Mouse (Mus musculus) embryo, embryonic 11.5 days (tissue): ENCODE data around the gene Psen2.

ENCODE experiments used
- DNase-seq: peaks from one replicate; pipeline ENCODE4 v3.0.0-alpha.2; 2012; ENCODE audit warnings: low read depth, low spot score

Gene Psen2

DNA sequence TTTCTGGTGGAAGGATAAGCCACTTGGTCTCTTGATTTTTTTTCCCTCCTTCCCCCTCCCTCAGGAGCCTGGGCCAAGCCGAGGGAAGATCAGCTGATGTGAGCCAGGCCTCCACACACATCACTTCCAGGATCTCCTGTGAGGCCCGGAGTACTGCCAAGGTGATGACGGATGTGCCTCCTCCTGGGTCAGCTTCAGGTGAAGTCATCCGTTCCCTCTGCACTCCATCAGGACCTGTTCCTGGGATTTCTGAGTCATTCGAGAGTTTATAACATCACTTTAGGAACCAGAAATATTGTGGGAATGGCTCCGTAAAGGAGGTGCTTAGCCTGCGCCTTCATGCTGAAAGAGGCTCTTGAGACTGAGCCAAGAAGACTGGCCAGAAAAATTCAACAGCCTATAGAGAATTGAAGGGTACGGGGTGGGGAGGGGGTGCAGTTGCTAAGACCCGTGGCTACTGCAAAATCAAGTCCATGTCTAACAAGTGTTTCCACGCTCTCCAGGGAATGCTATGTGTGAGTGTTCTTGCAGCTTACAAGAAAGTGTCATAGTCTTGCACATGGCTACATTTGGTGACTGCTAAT is 11.6 kb upstream of the Psen2 start:
- no peak for DNase-seq

GRCm38 (mm10) chr1:180269033-180269432 is 5.8 kb upstream of the Psen2 start:
- no peak for DNase-seq

- peak; percentile 84 for DNase-seq
Measured at GRCm38 (mm10) chr1:180268249-180269031, 5.2 kb upstream of the Psen2 start.

DNA sequence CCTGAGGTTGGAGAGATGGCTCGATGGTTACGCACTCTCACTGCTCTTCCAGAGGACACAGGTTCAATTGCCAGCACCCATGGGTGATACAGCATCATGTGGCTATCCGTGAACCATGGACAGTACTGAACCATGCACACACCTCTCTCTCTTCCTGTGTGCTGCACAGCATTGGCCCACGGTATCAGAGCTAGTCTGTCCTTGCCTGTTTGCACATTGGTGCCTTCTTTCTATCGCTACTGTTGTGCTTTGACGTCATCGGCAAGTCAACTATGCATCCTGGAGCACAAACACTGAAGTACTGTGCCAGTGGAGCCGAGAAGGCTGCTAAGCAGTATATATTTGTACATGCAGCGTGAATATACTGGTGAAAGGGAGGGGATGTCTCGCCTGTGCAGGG is 3.9 kb upstream of the Psen2 start:
- DNase-seq, result no peak

DNA sequence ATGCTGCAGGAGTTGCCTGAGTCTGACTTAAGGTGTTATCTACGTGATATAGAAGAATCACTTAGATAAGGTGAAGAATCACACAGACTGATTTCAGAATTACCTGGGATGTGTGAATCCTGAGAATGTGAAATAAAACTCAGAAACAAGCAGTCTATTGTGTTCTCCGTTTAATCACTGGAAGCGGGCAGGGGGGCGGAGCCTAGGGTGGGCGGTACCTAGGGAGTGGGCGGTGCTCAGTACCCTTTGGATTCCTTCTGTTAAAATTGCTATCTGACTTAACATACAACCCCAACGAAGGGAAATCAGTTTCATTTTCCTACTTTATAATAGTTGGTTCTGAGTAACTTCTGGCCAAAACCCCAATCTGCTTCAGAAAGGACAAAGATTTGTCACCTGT is 2.2 kb upstream of the Psen2 start:
- DNase-seq, result no peak

DNA sequence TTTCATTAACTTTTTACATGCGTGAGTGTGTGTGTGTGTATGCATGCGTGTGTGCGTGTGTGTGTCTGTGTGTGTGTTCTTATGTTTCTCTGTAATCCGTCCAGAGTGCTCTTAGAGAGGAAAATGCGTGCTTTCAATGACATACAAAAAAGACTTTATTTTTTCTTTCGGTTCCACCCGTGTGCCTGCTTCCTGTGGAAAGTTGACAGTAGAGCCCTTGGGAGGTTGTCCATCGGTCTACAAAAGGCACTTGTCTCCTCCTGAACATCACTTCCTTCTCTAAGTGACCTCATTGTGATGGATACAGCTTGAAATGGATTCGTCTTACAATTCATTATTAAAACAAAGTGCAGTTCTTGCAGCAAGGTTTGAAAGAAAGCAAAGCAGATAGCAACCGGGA is 1.6 kb upstream of the Psen2 start:
- DNase-seq, result no peak

GRCm38 (mm10) chr1:180264389-180264788 is 1.2 kb upstream of the Psen2 start:
- DNase-seq, result no peak

DNA sequence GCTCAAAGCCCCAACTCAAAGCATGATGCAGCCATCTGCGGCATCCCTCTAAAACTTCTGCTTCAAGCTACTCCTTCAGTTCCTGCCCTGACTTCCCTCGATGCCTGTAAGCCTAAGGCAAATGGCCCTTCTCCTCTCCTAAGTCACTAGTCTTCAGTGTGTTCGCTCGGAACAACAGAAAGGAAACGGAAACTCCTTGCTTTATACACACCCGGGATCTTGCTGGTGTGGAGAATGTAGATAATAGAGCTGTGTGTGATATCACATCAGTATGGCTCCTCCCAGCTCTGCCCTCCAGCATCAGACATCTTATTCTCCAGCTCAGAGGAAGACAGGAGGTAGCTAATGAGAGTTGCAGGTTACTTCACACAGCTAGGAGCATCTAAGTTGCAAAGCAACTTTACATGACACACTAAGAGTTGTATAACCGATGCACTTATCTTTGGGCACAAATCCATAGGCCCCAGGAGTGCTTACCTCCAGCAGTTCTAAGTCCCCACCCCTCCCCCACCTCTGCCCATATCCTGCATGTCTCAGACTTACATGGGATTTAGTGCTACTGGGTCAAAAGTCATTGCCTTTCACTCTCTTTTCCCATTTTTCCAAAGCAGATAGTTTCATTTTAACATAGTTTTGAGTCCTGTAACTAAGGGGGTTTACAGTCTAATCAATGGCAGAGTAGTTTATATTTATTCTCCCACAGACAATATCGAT is 1.2 kb downstream of the Psen2 start:
- no peak for DNase-seq

DNA sequence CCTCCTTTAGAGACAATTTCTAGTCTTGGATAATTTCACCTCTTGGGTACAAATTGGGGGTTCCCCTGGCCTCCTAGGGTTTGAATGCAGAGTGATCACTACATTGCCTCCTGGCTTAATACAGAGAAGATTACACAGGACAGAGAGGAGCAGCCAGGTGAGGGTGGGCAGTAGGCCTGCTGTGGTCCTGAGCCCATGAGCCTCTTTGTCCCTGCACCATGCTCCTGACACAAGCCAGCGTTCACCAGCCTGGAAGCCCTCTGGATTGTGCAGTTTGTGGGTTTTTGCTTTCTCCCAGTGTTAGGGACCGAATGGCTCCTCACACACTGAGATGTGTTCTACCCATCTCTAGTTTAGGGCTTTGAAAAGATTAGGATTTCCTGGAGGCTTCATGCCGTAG is 1.8 kb downstream of the Psen2 start:
- DNase-seq, result no peak

DNA sequence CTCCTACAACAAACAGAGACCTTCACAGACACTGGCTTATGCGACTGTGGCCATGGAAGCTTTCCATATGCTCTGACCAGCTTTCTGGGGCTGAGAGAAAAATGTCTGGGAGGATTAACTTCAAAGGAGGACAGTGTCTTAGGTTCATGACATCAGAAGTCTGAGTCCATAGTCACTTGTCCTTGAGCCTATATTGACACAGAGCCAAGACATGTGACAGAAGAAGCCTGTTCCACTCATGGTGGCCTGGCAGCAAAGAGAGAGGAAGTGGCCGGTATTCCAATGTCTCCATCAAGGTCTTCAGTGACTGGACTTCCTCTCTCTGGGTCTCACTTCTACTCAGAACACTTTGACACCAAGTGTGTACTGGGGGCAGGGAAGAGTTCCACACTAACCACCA is 2.4 kb downstream of the Psen2 start:
- DNase-seq, result no peak

DNA sequence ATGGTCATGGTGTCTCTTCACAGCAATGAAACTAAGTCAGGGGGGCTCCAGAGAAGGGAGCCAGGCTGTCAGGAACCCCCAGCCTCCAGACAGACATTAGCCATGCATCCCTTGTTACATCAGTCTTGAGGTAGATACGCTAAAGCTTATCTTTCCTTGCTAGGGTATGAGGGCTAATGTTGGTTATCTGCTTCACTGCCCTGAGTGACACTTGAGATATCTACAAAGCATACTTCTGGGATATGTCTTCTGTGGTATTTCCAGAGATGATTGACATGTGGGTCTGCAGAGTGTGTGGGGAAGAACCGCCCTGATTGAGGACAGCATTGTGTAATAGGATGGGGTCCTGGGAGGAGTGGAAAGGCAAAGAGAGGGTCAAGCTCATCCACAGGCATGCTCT is 3.5 kb downstream of the Psen2 start:
- no peak for DNase-seq

- no peak for DNase-seq
Measured at GRCm38 (mm10) chr1:180257446-180257845, 5.8 kb downstream of the Psen2 start.

DNA sequence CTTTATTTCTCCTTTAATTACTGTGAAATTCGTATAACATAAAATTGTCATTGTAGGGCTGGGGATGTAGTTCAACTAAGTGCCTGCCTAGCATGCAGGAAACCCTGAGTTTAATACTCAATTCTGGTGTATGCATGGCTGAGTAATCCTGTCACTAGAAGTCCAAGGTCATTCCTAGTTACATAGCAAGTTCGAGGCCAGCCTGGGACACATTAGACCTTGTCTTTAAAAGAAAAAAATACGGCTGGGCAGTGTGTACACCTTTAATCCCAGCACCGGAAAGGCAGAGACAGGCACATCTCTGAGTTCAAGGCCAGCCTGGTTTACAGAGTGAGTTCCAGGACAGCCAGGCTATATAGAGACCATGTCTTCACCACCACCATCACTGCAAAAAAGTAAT is 6.4 kb downstream of the Psen2 start:
- no peak for DNase-seq

DNA sequence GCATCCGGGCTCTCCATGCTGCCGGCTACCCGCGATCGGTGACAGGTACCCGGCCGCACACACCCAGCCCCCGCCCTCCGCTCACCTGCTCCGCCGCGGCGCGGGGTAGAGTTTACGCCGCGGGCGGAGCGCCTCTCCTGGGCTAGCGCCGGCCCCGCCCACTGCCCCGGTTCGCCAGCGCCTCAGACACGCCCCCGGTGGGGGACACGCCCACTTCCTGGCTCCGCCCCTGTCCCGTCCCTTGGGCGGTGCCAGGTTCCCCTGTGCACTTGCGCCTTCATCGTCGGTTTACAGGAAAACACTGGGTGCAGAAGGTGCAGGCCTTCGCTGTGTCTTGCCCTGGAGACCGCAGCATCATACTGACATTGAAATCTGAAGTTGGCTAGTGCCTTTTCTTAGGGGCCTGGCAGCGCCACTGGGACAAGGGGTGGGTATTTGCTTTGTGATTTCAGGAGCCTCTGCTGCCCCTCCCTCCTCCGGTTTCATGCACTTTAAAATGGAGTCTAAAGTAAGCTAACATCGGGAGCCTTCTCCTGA is 7.0 kb downstream of the Psen2 start:
- peak; percentile 89 for DNase-seq

GRCm38 (mm10) chr1:180255294-180256117 is 7.7 kb downstream of the Psen2 start:
- DNase-seq, result peak; percentile 17

- no peak for DNase-seq
Measured at GRCm38 (mm10) chr1:180254316-180254715, 8.9 kb downstream of the Psen2 start.

- DNase-seq, result no peak
Measured at GRCm38 (mm10) chr1:180252656-180253190, 10.5 kb downstream of the Psen2 start.

DNA sequence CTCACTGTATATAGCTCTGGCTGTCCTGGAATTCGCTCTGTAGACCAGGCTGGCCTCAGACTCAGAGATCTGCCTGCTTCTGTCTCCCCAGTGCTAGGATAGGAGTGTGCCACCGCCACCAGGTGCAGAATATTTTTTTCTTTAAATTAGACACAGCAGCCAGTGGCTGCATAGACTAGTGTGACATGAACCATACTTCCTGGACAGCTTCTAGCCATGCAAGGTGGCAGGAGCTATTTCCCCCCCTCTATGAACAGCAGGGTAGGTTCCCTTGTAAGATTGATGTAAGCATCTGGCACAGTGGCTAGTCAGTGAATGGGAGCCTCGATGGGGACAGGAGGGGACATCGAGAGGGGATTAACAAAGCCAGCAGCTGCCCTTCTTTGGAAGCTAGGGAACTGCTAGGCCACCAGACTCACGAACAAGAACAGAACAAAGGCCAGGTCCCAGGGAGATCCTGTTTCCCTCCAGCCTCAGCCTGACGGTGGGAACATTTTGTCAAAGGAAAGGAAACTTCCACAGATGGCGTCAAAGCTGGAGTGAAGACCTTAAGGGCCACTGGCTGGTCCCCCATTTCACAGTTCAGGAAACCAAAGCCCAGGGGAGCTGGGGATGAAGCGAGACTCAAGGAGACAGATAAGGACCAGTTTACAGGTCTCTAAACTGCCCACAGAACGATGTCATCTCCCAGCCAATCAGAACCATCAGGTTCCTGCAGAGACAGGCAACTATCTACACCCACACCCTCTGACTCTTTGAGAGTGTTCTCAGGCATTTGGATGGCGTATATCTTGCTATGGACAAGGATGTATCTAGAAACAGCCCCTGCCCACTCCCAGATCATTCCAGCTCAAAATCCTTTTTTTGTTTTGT is 11.8 kb downstream of the Psen2 start:
- DNase-seq, result no peak

GRCm38 (mm10) chr1:180250441-180250830 is 12.8 kb downstream of the Psen2 start:
- no peak for DNase-seq

DNA sequence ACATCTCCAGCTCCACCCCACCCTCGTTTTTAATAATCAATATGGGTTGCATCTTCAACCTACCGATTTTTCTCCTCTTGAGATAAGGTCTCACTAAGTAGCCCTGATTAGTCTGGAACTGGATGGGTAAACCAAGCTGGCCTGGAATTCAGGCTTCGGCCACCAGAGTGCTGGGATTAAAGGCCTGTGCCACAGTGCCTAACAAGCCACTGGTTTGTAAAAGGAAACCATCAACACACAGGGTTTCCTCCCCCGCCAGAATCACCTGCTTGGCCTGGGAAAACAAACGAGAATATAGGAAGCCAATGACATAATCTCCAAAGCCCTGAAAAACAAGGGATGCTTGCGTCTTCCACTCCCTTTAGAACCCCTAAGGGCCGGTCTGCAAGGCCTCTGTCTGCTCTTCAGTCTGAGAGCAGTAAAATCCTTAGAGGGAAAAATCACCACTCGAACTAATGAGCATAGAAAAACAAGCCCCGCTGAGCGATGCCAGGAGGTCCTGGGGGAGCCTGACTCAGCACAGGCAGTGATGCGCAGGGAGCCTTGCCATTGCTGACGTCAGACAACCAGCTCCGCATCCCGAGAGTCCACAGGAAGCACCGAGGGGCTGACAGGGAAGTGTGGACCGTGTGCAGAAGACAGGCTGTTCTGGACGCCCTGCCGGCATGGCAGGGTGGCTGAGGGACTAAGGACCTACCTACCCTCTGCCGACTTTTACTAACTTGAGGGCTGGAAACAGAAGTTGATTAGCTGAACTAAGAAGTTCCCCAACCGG is 13.4 kb downstream of the Psen2 start:
- no peak for DNase-seq
